Mouse (Mus musculus) embryonic facial prominence, embryonic 12.5 days (tissue): ENCODE measurements around the gene Pde4d. TPM values are rescaled to one million over a fixed set of nuclear protein-coding genes. Genes with fewer than 3 reads are reported as not detected.

Experiments
- ATAC-seq: fragments of 200-750 bp; cut with Nextera tagmentation; 2 replicates; pipeline ENCODE4 v1.8.0; 2017; ENCODE audit not compliant: insufficient number of reproducible peaks, insufficient read depth, low FRiP score, low TSS enrichment
- H3K27ac ChIP-seq: fragments of 300-500 bp; sonication (generic); 2 replicates; pipeline ENCODE4 v1.5.1; 2016; ENCODE audit warnings: mild to moderate bottlenecking
- H3K27me3 ChIP-seq: fragments of 300-500 bp; sonication (generic); 2 replicates; pipeline ENCODE4 v1.6.1; 2016; ENCODE audit warnings: mild to moderate bottlenecking, moderate library complexity
- H3K36me3 ChIP-seq: fragments of 300-500 bp; sonication (generic); 2 replicates; pipeline ENCODE4 v1.6.1; 2016; ENCODE audit warnings: mild to moderate bottlenecking
- H3K4me1 ChIP-seq: fragments of 300-500 bp; sonication (generic); 2 replicates; pipeline ENCODE4 v1.6.1; 2016
- H3K4me2 ChIP-seq: fragments of 300-500 bp; sonication (generic); replicated peaks from 2 replicates; pipeline ENCODE4 v1.6.1; 2016; ENCODE audit warnings: mild to moderate bottlenecking, moderate library complexity
- H3K4me3 ChIP-seq: fragments of 300-500 bp; sonication (generic); 2 replicates; pipeline ENCODE4 v1.5.1; 2016; ENCODE audit warnings: mild to moderate bottlenecking
- H3K9ac ChIP-seq: fragments of 300-500 bp; sonication (generic); 2 replicates; pipeline ENCODE4 v1.6.1; 2016; ENCODE audit warnings: mild to moderate bottlenecking, moderate library complexity
- H3K9me3 ChIP-seq: fragments of 300-500 bp; sonication (generic); 2 replicates; pipeline ENCODE4 v1.6.1; 2016; ENCODE audit warnings: mild to moderate bottlenecking, moderate library complexity
- WGBS: fragments of 180-500 bp; shearing (Covaris S2); methylation state at CpG from one replicate; pipeline ENCODE4 v1.1.7; 2016; 5-methylcytosine and 5-hydroxymethylcytosine counted together
- polyA plus RNA-seq: library from polyadenylated mRNA; unstranded; fragments of >200 nt; fragmentation: Nextera tagmentation; extraction: Ambion mirVana; gene quantifications from 2 replicates; pipeline ENCODE4 v1.2.1, GENCODE M21; 2016

The Pde4d gene
- polyA plus RNA-seq, 1 experiment from 2014 or later: 20.4 TPM

GRCm38 (mm10) chr13:109914246-109914645, 1464.5 kb downstream of the Pde4d start:
- Histone ChIP-seq H3K27ac (no peak overlapping the region), H3K4me2 (no peak overlapping the region), H3K4me3 (no peak overlapping the region), H3K27me3 (no peaks in the 10 kb centered on the region), H3K9me3 (no peaks in the 10 kb centered on the region), H3K9ac (no peak overlapping the region), H3K4me1 (peaks cover 24% of the 10 kb centered on the region), H3K36me3 (no peaks in the 10 kb centered on the region)
- WGBS: 86% methylated on average over 13 of the region's 13 CpGs
- no peak for ATAC-seq

- no peak overlapping the region for H3K27ac ChIP-seq
- no peaks in the 10 kb centered on the region for H3K9me3 ChIP-seq
- WGBS: 41% methylated on average over 5 of the region's 5 CpGs
These were observed 1465.1 kb downstream of the Pde4d start for GRCm38 (mm10) chr13:109914846-109915245.

GRCm38 (mm10) chr13:109915501-109915900, 1465.8 kb downstream of the Pde4d start:
- no peaks in the 10 kb centered on the region for H3K27me3 ChIP-seq
- no peak overlapping the region for H3K27ac ChIP-seq
- H3K9me3 ChIP-seq: no peaks in the 10 kb centered on the region
- no peak overlapping the region for H3K4me3 ChIP-seq
- H3K36me3 ChIP-seq: no peaks in the 10 kb centered on the region
- no peak; the same call in 1 of the 2 replicates for ATAC-seq
- H3K4me2 ChIP-seq: no peak overlapping the region
- H3K9ac ChIP-seq: no peak overlapping the region
- WGBS: 45% methylated on average over 7 of the region's 7 CpGs
- peaks cover 26% of the 10 kb centered on the region for H3K4me1 ChIP-seq

More at GRCm38 (mm10) chr13:109914846-109915245, 1465.1 kb downstream of the Pde4d start:
- no peaks in the 10 kb centered on the region for H3K27me3 ChIP-seq
- no peaks in the 10 kb centered on the region for H3K36me3 ChIP-seq
- no peak for ATAC-seq
- H3K9ac ChIP-seq: no peak overlapping the region
- no peak overlapping the region for H3K4me3 ChIP-seq
- no peak overlapping the region for H3K4me2 ChIP-seq
- peaks cover 26% of the 10 kb centered on the region for H3K4me1 ChIP-seq

GRCm38 (mm10) chr13:109915964-109916363, 1466.2 kb downstream of the Pde4d start:
- Histone ChIP-seq H3K9me3 (no peaks in the 10 kb centered on the region), H3K4me2 (no peak overlapping the region), H3K27ac (no peak overlapping the region), H3K4me3 (no peak overlapping the region), H3K9ac (no peak overlapping the region), H3K27me3 (no peaks in the 10 kb centered on the region), H3K36me3 (no peaks in the 10 kb centered on the region), H3K4me1 (peaks cover 26% of the 10 kb centered on the region)
- 73% methylated on average over 5 of the region's 5 CpGs for WGBS
- no peak for ATAC-seq

- no peaks in the 10 kb centered on the region for H3K36me3 ChIP-seq
- 87% methylated on average over 10 of the region's 10 CpGs for WGBS
- no peak for ATAC-seq
- no peak overlapping the region for H3K4me3 ChIP-seq
- no peak overlapping the region for H3K4me2 ChIP-seq
- no peaks in the 10 kb centered on the region for H3K27me3 ChIP-seq
- H3K27ac ChIP-seq: no peak overlapping the region
- H3K4me1 ChIP-seq: peaks cover 15% of the 10 kb centered on the region
- no peaks in the 10 kb centered on the region for H3K9me3 ChIP-seq
- H3K9ac ChIP-seq: no peak overlapping the region
These were observed 1467.8 kb downstream of the Pde4d start for GRCm38 (mm10) chr13:109917551-109917950.

GRCm38 (mm10) chr13:109918631-109919030, 1468.9 kb downstream of the Pde4d start:
- WGBS: 72% methylated on average over 8 of the region's 8 CpGs
- Histone ChIP-seq H3K9me3 (no peaks in the 10 kb centered on the region), H3K4me1 (peaks cover 13% of the 10 kb centered on the region), H3K27me3 (no peaks in the 10 kb centered on the region), H3K9ac (no peak overlapping the region), H3K4me2 (no peak overlapping the region), H3K4me3 (no peak overlapping the region), H3K27ac (no peak overlapping the region), H3K36me3 (no peaks in the 10 kb centered on the region)
- no peak for ATAC-seq

GRCm38 (mm10) chr13:109920256-109920655, 1470.5 kb downstream of the Pde4d start:
- Histone ChIP-seq H3K36me3 (no peaks in the 10 kb centered on the region), H3K27ac (no peak overlapping the region), H3K4me3 (no peak overlapping the region), H3K4me2 (no peak overlapping the region), H3K4me1 (peaks cover 7% of the 10 kb centered on the region), H3K9me3 (no peaks in the 10 kb centered on the region), H3K27me3 (no peaks in the 10 kb centered on the region), H3K9ac (no peak overlapping the region)
- no peak for ATAC-seq
- 87% methylated on average over 6 of the region's 6 CpGs for WGBS

GRCm38 (mm10) chr13:109921336-109922038, 1471.7 kb downstream of the Pde4d start:
- Histone ChIP-seq H3K36me3 (no peaks in the 10 kb centered on the region), H3K4me3 (no peak overlapping the region), H3K9me3 (no peaks in the 10 kb centered on the region), H3K9ac (no peak overlapping the region), H3K27me3 (no peaks in the 10 kb centered on the region), H3K4me1 (peaks cover 3% of the 10 kb centered on the region; the same call in 1 of the 2 replicates), H3K27ac (no peak overlapping the region), H3K4me2 (no peak overlapping the region)
- no peak for ATAC-seq
- 89% methylated on average over 17 of the region's 17 CpGs for WGBS

GRCm38 (mm10) chr13:109922228-109922627, 1472.5 kb downstream of the Pde4d start:
- Histone ChIP-seq H3K9me3 (no peaks in the 10 kb centered on the region), H3K4me1 (peaks cover 3% of the 10 kb centered on the region; the same call in 1 of the 2 replicates), H3K4me2 (no peak overlapping the region), H3K27me3 (no peaks in the 10 kb centered on the region), H3K4me3 (no peak overlapping the region), H3K27ac (no peak overlapping the region), H3K9ac (no peak overlapping the region), H3K36me3 (no peaks in the 10 kb centered on the region)
- WGBS: 4% methylated on average over 4 of the region's 4 CpGs
- ATAC-seq: no peak

- no peaks in the 10 kb centered on the region for H3K36me3 ChIP-seq
- no peaks in the 10 kb centered on the region for H3K9me3 ChIP-seq
- H3K4me3 ChIP-seq: no peak overlapping the region
- 70% methylated on average over 12 of the region's 12 CpGs for WGBS
- H3K4me2 ChIP-seq: no peak overlapping the region
- peaks cover 3% of the 10 kb centered on the region; the same call in 1 of the 2 replicates for H3K4me1 ChIP-seq
- no peak for ATAC-seq
- no peak overlapping the region for H3K9ac ChIP-seq
- H3K27me3 ChIP-seq: no peaks in the 10 kb centered on the region
- no peak overlapping the region for H3K27ac ChIP-seq
These were observed 1473.0 kb downstream of the Pde4d start for GRCm38 (mm10) chr13:109922782-109923181.

- H3K9me3 ChIP-seq: no peaks in the 10 kb centered on the region
- H3K4me2 ChIP-seq: no peak overlapping the region
- H3K36me3 ChIP-seq: no peaks in the 10 kb centered on the region
- no peak overlapping the region for H3K27ac ChIP-seq
- H3K4me1 ChIP-seq: no peaks in the 10 kb centered on the region
- H3K9ac ChIP-seq: no peak overlapping the region
- no peaks in the 10 kb centered on the region for H3K27me3 ChIP-seq
- WGBS: 91% methylated on average over 15 of the region's 15 CpGs
- no peak for ATAC-seq
- no peak overlapping the region for H3K4me3 ChIP-seq
These were observed 1475.0 kb downstream of the Pde4d start for GRCm38 (mm10) chr13:109924771-109925170.

GRCm38 (mm10) chr13:109926277-109926920, 1476.7 kb downstream of the Pde4d start:
- Histone ChIP-seq H3K4me2 (peak overlapping the region; percentile 33), H3K9ac (no peak overlapping the region), H3K4me3 (no peak overlapping the region), H3K36me3 (no peaks in the 10 kb centered on the region), H3K9me3 (no peaks in the 10 kb centered on the region), H3K27me3 (no peaks in the 10 kb centered on the region), H3K4me1 (no peaks in the 10 kb centered on the region), H3K27ac (no peak overlapping the region)
- peak; percentile 49; the same call in 1 of the 2 replicates for ATAC-seq
- WGBS: 36% methylated on average over 15 of the region's 15 CpGs
